Mouse (Mus musculus) heart, embryonic 15.5 days (tissue): ENCODE data around the gene Plekha6. TPM values are rescaled to one million over a fixed set of nuclear protein-coding genes. Genes with fewer than 3 reads are reported as not detected.

Experiments used
- ATAC-seq: fragments of 200-750 bp; cut with Nextera tagmentation; replicated peaks from 2 replicates; pipeline ENCODE4 v1.8.0; 2017; ENCODE audit warnings: low read depth, moderate TSS enrichment; ENCODE audit not compliant: insufficient number of reproducible peaks, insufficient read depth, low FRiP score
- H3K27ac ChIP-seq: fragments of 300-500 bp; sonication (generic); 2 replicates; pipeline ENCODE4 v1.5.1; 2015; ENCODE audit warnings: mild to moderate bottlenecking, inconsistent platforms
- H3K27me3 ChIP-seq: fragments of 300-500 bp; sonication (generic); 2 replicates; pipeline ENCODE4 v1.6.1; 2015; ENCODE audit warnings: inconsistent platforms
- H3K36me3 ChIP-seq: fragments of 300-500 bp; sonication (generic); 2 replicates; pipeline ENCODE4 v1.6.1; 2015; ENCODE audit warnings: mild to moderate bottlenecking, inconsistent platforms
- H3K4me1 ChIP-seq: fragments of 300-500 bp; sonication (generic); replicated peaks from 2 replicates; pipeline ENCODE4 v1.6.1; 2015; ENCODE audit warnings: inconsistent platforms
- H3K4me2 ChIP-seq: fragments of 300-500 bp; sonication (generic); 2 replicates; pipeline ENCODE4 v1.6.1; 2015; ENCODE audit warnings: inconsistent platforms, mild to moderate bottlenecking, moderate library complexity
- H3K4me3 ChIP-seq: fragments of 300-500 bp; sonication (generic); 2 replicates; pipeline ENCODE4 v1.5.1; 2015; ENCODE audit warnings: mild to moderate bottlenecking, inconsistent platforms
- H3K9ac ChIP-seq: fragments of 300-500 bp; sonication (generic); 2 replicates; pipeline ENCODE4 v1.6.1; 2015; ENCODE audit warnings: mild to moderate bottlenecking, inconsistent platforms
- H3K9me3 ChIP-seq: fragments of 300-500 bp; sonication (generic); replicated peaks from 2 replicates; pipeline ENCODE4 v1.6.1; 2016; ENCODE audit warnings: inconsistent platforms
- WGBS: fragments of 180-500 bp; shearing (Covaris S2); methylation state at CpG from one replicate; pipeline ENCODE4 v1.1.7; 2015; ENCODE audit warnings: mixed read lengths; 5-methylcytosine and 5-hydroxymethylcytosine counted together
- polyA plus RNA-seq: library from polyadenylated mRNA; unstranded; fragments of >200 nt; fragmentation: Nextera tagmentation; extraction: Ambion mirVana; gene quantifications from 2 replicates; pipeline ENCODE4 v1.2.1, GENCODE M21; 2015

Plekha6 gene
- polyA plus RNA-seq, 1 experiment from 2014 or later, result 12.2 TPM

DNA sequence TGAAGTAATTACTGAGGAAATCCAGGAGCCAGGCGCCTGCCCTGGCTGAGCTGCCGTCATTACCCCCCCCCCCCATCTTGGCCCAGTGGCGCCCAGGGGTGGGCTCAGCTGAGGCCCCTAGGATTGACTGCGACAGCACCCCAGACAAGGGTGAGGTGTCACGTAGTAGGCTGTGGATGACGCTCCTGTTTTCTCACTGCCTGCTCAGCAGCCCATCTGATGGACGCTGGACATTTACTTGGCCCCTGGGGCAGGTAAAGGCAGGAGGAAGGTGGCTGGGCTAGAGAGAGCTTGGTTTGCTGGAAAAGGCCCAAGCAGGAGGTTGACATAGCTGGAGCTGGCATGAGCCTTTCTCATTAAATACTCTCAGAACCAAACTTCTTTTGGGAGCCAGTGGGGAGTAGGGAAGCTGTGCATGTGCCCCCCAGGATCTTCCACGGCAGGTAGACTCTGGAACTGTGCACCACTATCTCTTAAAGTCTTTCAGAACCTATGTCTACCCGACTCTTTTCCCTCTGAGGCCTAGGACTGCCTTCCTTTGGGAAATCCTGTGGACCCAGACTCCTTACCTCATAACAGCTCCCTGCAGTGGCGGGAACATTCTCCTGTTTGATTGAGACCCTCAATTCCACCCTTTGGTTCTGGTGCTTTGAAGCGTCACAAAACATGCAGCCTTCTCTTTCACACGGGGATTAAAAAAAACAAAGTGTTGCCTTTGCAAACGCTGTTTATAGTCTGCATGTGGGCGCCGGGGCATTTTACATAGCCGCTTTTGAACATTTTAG is 19.3 kb downstream of the Plekha6 start:
- Histone ChIP-seq H3K27me3 (peaks cover 18% of the 10 kb centered on the region), H3K4me2 (peak overlapping the region; percentile 87), H3K36me3 (no peaks in the 10 kb centered on the region), H3K9me3 (no peaks in the 10 kb centered on the region), H3K9ac (peak overlapping the region; percentile 48; the same call in 1 of the 2 replicates), H3K4me1 (peaks cover 25% of the 10 kb centered on the region), H3K27ac (0 out of 2 replicates have a peak overlapping the region, but pooled peaks have one; percentile 31), H3K4me3 (peak overlapping the region; percentile 51)
- WGBS, result 53% methylated on average over 16 of the region's 16 CpGs
- no peak; the same call in 1 of the 2 replicates for ATAC-seq

DNA sequence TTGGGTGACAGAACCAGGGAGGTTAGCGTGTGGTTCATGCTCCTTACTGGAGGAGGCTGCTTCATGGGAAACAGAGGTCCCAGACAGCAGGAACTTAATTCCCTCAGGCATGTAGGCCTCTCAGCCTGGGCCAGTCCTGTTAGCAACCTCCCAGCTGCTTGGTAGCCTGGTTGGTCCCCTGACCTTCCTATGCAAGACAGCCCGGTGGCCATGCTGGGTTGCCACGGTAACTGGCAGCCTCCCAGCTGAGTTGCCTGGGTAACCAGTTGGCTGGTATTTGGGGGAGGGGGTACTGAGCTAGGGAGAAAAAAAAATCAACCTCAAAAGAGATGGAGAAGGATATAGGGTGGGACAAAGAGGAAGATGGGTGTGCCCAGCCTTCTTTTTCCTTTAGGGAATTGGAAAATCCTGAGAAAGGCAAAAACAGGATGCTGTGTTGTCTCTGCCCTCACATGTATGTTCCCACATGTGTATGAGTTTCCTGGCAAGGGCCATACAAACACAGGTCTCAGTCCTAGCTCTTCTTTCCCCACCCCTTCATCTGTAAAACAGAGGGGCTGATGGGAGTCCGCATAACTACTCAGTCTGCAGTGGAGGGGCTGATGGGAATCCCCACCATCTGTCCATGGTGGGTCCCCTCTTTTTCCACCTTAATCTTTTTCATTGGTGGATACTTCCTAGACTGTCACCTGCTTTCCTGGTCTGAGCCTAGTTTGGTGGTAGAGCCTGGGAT is 24.1 kb downstream of the Plekha6 start:
- Histone ChIP-seq H3K27me3 (peaks cover 1% of the 10 kb centered on the region; the same call in 1 of the 2 replicates), H3K4me1 (peaks cover 13% of the 10 kb centered on the region), H3K4me2 (peak overlapping the region; percentile 2; the same call in 1 of the 2 replicates), H3K4me3 (no peak overlapping the region), H3K9me3 (no peaks in the 10 kb centered on the region), H3K36me3 (no peaks in the 10 kb centered on the region), H3K27ac (peak overlapping the region; percentile 35), H3K9ac (no peak overlapping the region)
- 28% methylated on average over 4 of the region's 4 CpGs for WGBS
- no peak for ATAC-seq

GRCm38 (mm10) chr1:133188719-133189118 is 24.7 kb downstream of the Plekha6 start:
- ATAC-seq, result no peak
- no peaks in the 10 kb centered on the region for H3K9me3 ChIP-seq
- H3K4me1 ChIP-seq, result peaks cover 12% of the 10 kb centered on the region
- no peaks in the 10 kb centered on the region for H3K27me3 ChIP-seq
- H3K27ac ChIP-seq, result peak overlapping the region; percentile 42
- H3K4me2 ChIP-seq, result peak overlapping the region; percentile 2; the same call in 1 of the 2 replicates
- H3K36me3 ChIP-seq, result no peaks in the 10 kb centered on the region
- H3K9ac ChIP-seq, result no peak overlapping the region
- 47% methylated on average over 8 of the region's 8 CpGs for WGBS
- H3K4me3 ChIP-seq, result no peak overlapping the region

GRCm38 (mm10) chr1:133189471-133189870 is 25.5 kb downstream of the Plekha6 start:
- no peak overlapping the region for H3K4me3 ChIP-seq
- H3K36me3 ChIP-seq, result no peaks in the 10 kb centered on the region
- no peaks in the 10 kb centered on the region for H3K27me3 ChIP-seq
- H3K4me2 ChIP-seq, result no peak overlapping the region
- H3K9me3 ChIP-seq, result no peaks in the 10 kb centered on the region
- no peak for ATAC-seq
- peaks cover 12% of the 10 kb centered on the region for H3K4me1 ChIP-seq
- no peak overlapping the region for H3K27ac ChIP-seq
- no peak overlapping the region for H3K9ac ChIP-seq

DNA sequence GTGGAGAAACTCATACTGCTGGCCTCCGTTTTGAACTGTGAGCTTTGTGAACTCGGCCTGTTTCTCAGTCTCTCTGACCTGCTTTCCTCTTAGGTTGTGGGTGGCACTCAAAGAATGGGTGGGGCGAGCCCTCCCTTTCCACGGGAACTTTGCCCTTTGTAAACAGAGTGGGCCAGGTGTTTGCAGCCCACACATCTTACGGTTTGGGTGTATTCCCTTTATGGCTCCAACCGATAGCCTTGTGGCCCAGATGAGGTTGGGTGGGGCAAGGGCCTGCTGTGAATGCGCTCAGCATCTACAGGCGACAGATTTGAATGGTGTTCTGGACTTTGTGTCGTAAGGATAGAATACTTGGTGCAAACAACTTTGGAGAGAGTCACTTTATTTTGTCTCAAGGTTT is 26.5 kb downstream of the Plekha6 start:
- no peak overlapping the region for H3K4me3 ChIP-seq

GRCm38 (mm10) chr1:133196181-133196580 is 32.2 kb downstream of the Plekha6 start:
- Histone ChIP-seq H3K4me3 (no peak overlapping the region), H3K36me3 (no peaks in the 10 kb centered on the region), H3K4me2 (no peak overlapping the region), H3K27ac (no peak overlapping the region), H3K4me1 (peaks cover 4% of the 10 kb centered on the region; the same call in 1 of the 2 replicates), H3K27me3 (peaks cover 4% of the 10 kb centered on the region; the same call in 1 of the 2 replicates), H3K9me3 (no peaks in the 10 kb centered on the region), H3K9ac (no peak overlapping the region)
- WGBS, result 61% methylated on average over 6 of the region's 6 CpGs
- ATAC-seq, result no peak

More for the DNA sequence above, 26.5 kb downstream of the Plekha6 start:
- Histone ChIP-seq H3K9ac (no peak overlapping the region), H3K27ac (no peak overlapping the region), H3K4me2 (no peak overlapping the region), H3K4me1 (peaks cover 12% of the 10 kb centered on the region), H3K9me3 (no peaks in the 10 kb centered on the region), H3K36me3 (no peaks in the 10 kb centered on the region), H3K27me3 (no peaks in the 10 kb centered on the region)
- ATAC-seq, result no peak
- 78% methylated on average over 9 of the region's 9 CpGs for WGBS

GRCm38 (mm10) chr1:133197266-133197665 is 33.3 kb downstream of the Plekha6 start:
- 83% methylated on average over 6 of the region's 6 CpGs for WGBS
- Histone ChIP-seq H3K4me1 (peaks cover 7% of the 10 kb centered on the region; the same call in 1 of the 2 replicates), H3K36me3 (no peaks in the 10 kb centered on the region), H3K9ac (no peak overlapping the region), H3K4me3 (no peak overlapping the region), H3K27me3 (peaks cover 4% of the 10 kb centered on the region; the same call in 1 of the 2 replicates), H3K9me3 (no peaks in the 10 kb centered on the region), H3K27ac (no peak overlapping the region), H3K4me2 (no peak overlapping the region)
- ATAC-seq, result no peak

- no peaks in the 10 kb centered on the region for H3K36me3 ChIP-seq
- no peak for ATAC-seq
- peaks cover 4% of the 10 kb centered on the region; the same call in 1 of the 2 replicates for H3K27me3 ChIP-seq
- H3K27ac ChIP-seq, result no peak overlapping the region
- H3K4me2 ChIP-seq, result no peak overlapping the region
- WGBS, result 67% methylated on average over 7 of the region's 7 CpGs
- peaks cover 17% of the 10 kb centered on the region for H3K4me1 ChIP-seq
- no peak overlapping the region for H3K4me3 ChIP-seq
- no peak overlapping the region for H3K9ac ChIP-seq
- no peaks in the 10 kb centered on the region for H3K9me3 ChIP-seq
These were observed 35.7 kb downstream of the Plekha6 start for GRCm38 (mm10) chr1:133199706-133200105.

GRCm38 (mm10) chr1:133201499-133201898 is 37.5 kb downstream of the Plekha6 start:
- Histone ChIP-seq H3K27me3 (peaks cover 4% of the 10 kb centered on the region; the same call in 1 of the 2 replicates), H3K9me3 (no peaks in the 10 kb centered on the region), H3K4me1 (peaks cover 22% of the 10 kb centered on the region), H3K4me2 (no peak overlapping the region), H3K36me3 (no peaks in the 10 kb centered on the region), H3K27ac (no peak overlapping the region), H3K9ac (no peak overlapping the region), H3K4me3 (no peak overlapping the region)
- peak; percentile 83 for ATAC-seq
- WGBS, result 26% methylated on average over 4 of the region's 4 CpGs

GRCm38 (mm10) chr1:133203701-133204100 is 39.7 kb downstream of the Plekha6 start:
- Histone ChIP-seq H3K4me2 (no peak overlapping the region), H3K36me3 (no peaks in the 10 kb centered on the region), H3K4me3 (no peak overlapping the region), H3K9ac (no peak overlapping the region), H3K27ac (no peak overlapping the region), H3K9me3 (no peaks in the 10 kb centered on the region), H3K4me1 (peaks cover 22% of the 10 kb centered on the region), H3K27me3 (peaks cover 3% of the 10 kb centered on the region)
- 36% methylated on average over 2 of the region's 2 CpGs for WGBS
- no peak for ATAC-seq

DNA sequence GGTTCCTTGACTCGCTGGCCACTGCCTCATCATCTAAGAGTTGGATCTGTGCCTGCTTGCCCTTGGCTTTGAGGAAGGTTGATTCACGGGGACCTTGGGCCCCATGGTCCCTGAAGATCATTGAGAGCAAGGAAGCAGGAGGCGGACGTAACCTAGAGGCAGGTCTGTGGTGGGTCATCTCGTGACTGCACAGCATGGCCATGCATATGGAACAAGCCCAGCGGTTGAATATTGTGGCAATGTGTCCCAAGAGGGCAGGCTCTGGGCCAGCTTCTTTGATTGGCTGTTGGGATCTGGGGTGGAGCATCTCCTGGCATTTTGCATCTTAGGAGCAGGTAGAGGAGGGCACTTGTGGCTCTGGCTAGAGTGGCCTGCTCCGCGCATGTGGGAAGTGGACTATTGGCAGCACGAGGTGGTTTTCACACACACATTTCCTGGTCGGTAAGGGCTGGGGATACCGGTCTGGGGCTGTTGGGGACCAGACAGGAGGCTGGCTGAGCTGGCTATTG is 40.4 kb downstream of the Plekha6 start:
- ATAC-seq, result no peak
- WGBS, result 66% methylated on average over 11 of the region's 11 CpGs
- peaks cover 23% of the 10 kb centered on the region for H3K4me1 ChIP-seq
- H3K4me3 ChIP-seq, result no peak overlapping the region
- H3K9me3 ChIP-seq, result no peaks in the 10 kb centered on the region
- H3K36me3 ChIP-seq, result no peaks in the 10 kb centered on the region
- no peak overlapping the region for H3K9ac ChIP-seq
- H3K27me3 ChIP-seq, result no peaks in the 10 kb centered on the region; the same call in 1 of the 2 replicates
- H3K4me2 ChIP-seq, result no peak overlapping the region
- no peak overlapping the region for H3K27ac ChIP-seq
